In the genomic region with DNA sequence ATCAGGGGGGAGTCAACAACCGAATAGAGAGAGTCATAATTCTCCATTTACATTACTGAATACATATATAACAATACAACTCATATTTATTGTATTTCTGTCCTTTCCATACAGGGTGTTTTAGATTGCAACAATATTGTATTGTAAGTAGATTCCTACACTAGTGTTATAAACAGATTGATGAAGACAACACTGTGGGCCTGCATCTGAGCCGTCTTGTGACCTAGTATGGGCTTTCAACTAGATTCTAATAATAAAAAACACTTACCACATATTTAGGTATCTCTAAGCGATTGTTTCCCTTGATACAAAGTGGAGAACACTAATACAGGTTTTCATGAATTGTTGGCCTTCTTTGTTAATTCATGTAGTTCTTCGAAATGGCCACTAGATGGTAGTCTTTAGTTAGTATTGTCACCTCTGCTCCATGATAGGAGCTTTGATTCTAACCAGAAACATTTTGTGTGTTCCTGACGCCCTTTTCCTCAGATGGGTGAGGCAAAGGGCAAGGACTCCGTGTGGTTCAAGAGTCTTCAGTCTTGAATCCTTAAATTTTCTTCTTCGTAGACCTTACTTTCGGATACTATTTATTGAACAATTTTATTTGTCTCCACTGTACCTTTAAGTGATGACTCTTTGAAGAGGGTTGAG, we compare ENCODE assay signal across 8 mouse cellular contexts.
DNase-seq lines count a peak whose midpoint lies in the region; ATAC-seq lines count a peak whose summit lies in the region.

No protein-coding gene starts in this region.

- H3K4me2 ChIP-seq in embryonic facial prominence, embryonic 13.5 days, result peak overlapping the region; percentile 47
- peak overlapping the region; percentile 29 for H3K4me2 ChIP-seq in hindbrain, embryonic 14.5 days (replicated peaks)
- H3K4me2 ChIP-seq in lung, embryonic 15.5 days, result peak overlapping the region; percentile 58

- 23% methylated on average over 8 of the region's 8 CpGs for WGBS in embryonic facial prominence, embryonic 13.5 days
- WGBS in hindbrain, embryonic 14.5 days, result 32% methylated on average over 8 of the region's 8 CpGs
- WGBS in lung, embryonic 15.5 days, result 15% methylated on average over 8 of the region's 8 CpGs

- H3K4me1 ChIP-seq in embryonic facial prominence, embryonic 13.5 days, result peaks cover 18% of the 10 kb centered on the region
- peaks cover 3% of the 10 kb centered on the region; the same call in 1 of the 2 replicates for H3K4me1 ChIP-seq in hindbrain, embryonic 14.5 days (replicated peaks; ENCODE audit: control insufficient read depth, insufficient read depth, low read length)
- peaks cover 16% of the 10 kb centered on the region for H3K4me1 ChIP-seq in lung, embryonic 15.5 days

- H3K36me3 ChIP-seq in embryonic facial prominence, embryonic 13.5 days, result no peaks in the 10 kb centered on the region
- H3K36me3 ChIP-seq in hindbrain, embryonic 14.5 days (replicated peaks; ENCODE audit: control insufficient read depth, insufficient read depth), result no peaks in the 10 kb centered on the region
- no peaks in the 10 kb centered on the region for H3K36me3 ChIP-seq in lung, embryonic 15.5 days

- H3K4me3 ChIP-seq in embryonic facial prominence, embryonic 13.5 days, result peak overlapping the region; percentile 16; the same call in 1 of the 2 replicates
- no peak overlapping the region for H3K4me3 ChIP-seq in hindbrain, embryonic 14.5 days (replicated peaks; ENCODE audit: low read length)
- H3K4me3 ChIP-seq in lung, embryonic 15.5 days, result peak overlapping the region; percentile 29

- no peaks in the 10 kb centered on the region for H3K9me3 ChIP-seq in embryonic facial prominence, embryonic 13.5 days
- H3K9me3 ChIP-seq in hindbrain, embryonic 14.5 days (ENCODE audit: control insufficient read depth, low read length), result no peaks in the 10 kb centered on the region
- no peaks in the 10 kb centered on the region for H3K9me3 ChIP-seq in lung, embryonic 15.5 days

- DNase-seq in kidney, adult 18-20 months, result peak; percentile 34
- no peak for DNase-seq in kidney, postnatal 25 days
- DNase-seq in NIH3T3 (ENCODE audit: low read depth), result peak; percentile 72
- DNase-seq in hindbrain, embryonic 14.5 days (ENCODE audit: low spot score), result peak; percentile 89
- DNase-seq in retina, embryonic 14.5 days (ENCODE audit: low spot score), result peak; percentile 90
- DNase-seq in right cerebral cortex, postnatal 14 days, result no peak

- no peaks in the 10 kb centered on the region for H3K27me3 ChIP-seq in embryonic facial prominence, embryonic 13.5 days
- no peaks in the 10 kb centered on the region for H3K27me3 ChIP-seq in hindbrain, embryonic 14.5 days (ENCODE audit: control insufficient read depth, insufficient read depth, low read length)
- H3K27me3 ChIP-seq in lung, embryonic 15.5 days, result no peaks in the 10 kb centered on the region

- no peak overlapping the region for H3K27ac ChIP-seq in embryonic facial prominence, embryonic 13.5 days
- H3K27ac ChIP-seq in hindbrain, embryonic 14.5 days, result no peak overlapping the region
- no peak overlapping the region for H3K27ac ChIP-seq in lung, embryonic 15.5 days

- no peak for ATAC-seq in embryonic facial prominence, embryonic 13.5 days (ENCODE audit: insufficient number of reproducible peaks, insufficient read depth, low FRiP score, low TSS enrichment, low read depth)
- ATAC-seq in hindbrain, embryonic 14.5 days (ENCODE audit: low FRiP score), result peak; percentile 65; the same call in 1 of the 2 replicates
- ATAC-seq in lung, embryonic 15.5 days (ENCODE audit: borderline replicate concordance, extremely low read depth, low FRiP score, low TSS enrichment), result peak; percentile 69; the same call in 1 of the 2 replicates

- H3K9ac ChIP-seq in embryonic facial prominence, embryonic 13.5 days, result no peak overlapping the region
- H3K9ac ChIP-seq in hindbrain, embryonic 14.5 days, result no peak overlapping the region
- no peak overlapping the region for H3K9ac ChIP-seq in lung, embryonic 15.5 days

Comparison
In these comparisons a context has a peak if more than half of its experiments do, and no peak if none do; other contexts are left out.
1. DNase-seq: peak in kidney, adult 18-20 months (single experiment), NIH3T3 (single experiment), hindbrain, embryonic 14.5 days (single experiment) and retina, embryonic 14.5 days (single experiment); none in kidney, postnatal 25 days (0 of 2) and right cerebral cortex, postnatal 14 days (single experiment).
2. Peak in every context shown above with its lines, with median percentiles within 50 percentile points of each other: H3K4me2 ChIP-seq.